Mouse (Mus musculus) hindbrain, embryonic 14.5 days (tissue): Measurements from ENCODE around the gene Afm. TPM values are rescaled to one million over a fixed set of nuclear protein-coding genes. Genes with fewer than 3 reads are reported as not detected.

Source experiments
- ATAC-seq: fragments of 200-750 bp; cut with Nextera tagmentation; 2 replicates; pipeline ENCODE4 v1.8.0; 2017; ENCODE audit warnings: moderate number of reproducible peaks, mild to moderate bottlenecking, moderate TSS enrichment, moderate library complexity; ENCODE audit not compliant: low FRiP score
- DNase-seq: peaks from one replicate; pipeline ENCODE4 v3.0.0-alpha.2; 2015; ENCODE audit warnings: low spot score
- H3K27ac ChIP-seq: fragments of 300-500 bp; sonication (generic); 2 replicates; pipeline ENCODE4 v1.5.1; 2014; ENCODE audit warnings: mild to moderate bottlenecking, moderate library complexity
- H3K27me3 ChIP-seq: fragments of 300-500 bp; sonication (generic); 2 replicates; pipeline ENCODE4 v1.6.1; 2014; ENCODE audit warnings: mild to moderate bottlenecking, low read length, mixed read lengths; ENCODE audit not compliant: control insufficient read depth, insufficient read depth
- H3K36me3 ChIP-seq: fragments of 300-500 bp; sonication (generic); replicated peaks from 2 replicates; pipeline ENCODE4 v1.6.1; 2014; ENCODE audit not compliant: control insufficient read depth, insufficient read depth
- H3K4me1 ChIP-seq: fragments of 300-500 bp; sonication (generic); replicated peaks from 2 replicates; pipeline ENCODE4 v1.6.1; 2014; ENCODE audit warnings: antibody characterized with exemption, low read length, mixed read lengths; ENCODE audit not compliant: control insufficient read depth, insufficient read depth
- H3K4me2 ChIP-seq: fragments of 300-500 bp; sonication (generic); replicated peaks from 2 replicates; pipeline ENCODE4 v1.6.1; 2014; ENCODE audit warnings: mild to moderate bottlenecking, moderate library complexity
- H3K4me3 ChIP-seq: fragments of 300-500 bp; sonication (generic); replicated peaks from 2 replicates; pipeline ENCODE4 v1.5.1; 2014; ENCODE audit warnings: mild to moderate bottlenecking, low read length
- H3K9ac ChIP-seq: fragments of 300-500 bp; sonication (generic); 2 replicates; pipeline ENCODE4 v1.6.1; 2014
- H3K9me3 ChIP-seq: fragments of 300-500 bp; sonication (generic); 2 replicates; pipeline ENCODE4 v1.6.1; 2016; ENCODE audit warnings: low read length; ENCODE audit not compliant: control insufficient read depth
- WGBS: fragments of 180-500 bp; shearing (Covaris S2); extraction: QIAGEN DNeasy Blood & Tissue Kit; methylation state at CpG from one replicate; pipeline ENCODE4 v1.1.7; 2014; 5-methylcytosine and 5-hydroxymethylcytosine counted together
- polyA plus RNA-seq: library from polyadenylated mRNA; unstranded; fragments of >200 nt; fragmentation: Nextera tagmentation; extraction: Ambion mirVana; gene quantifications from 2 replicates; pipeline ENCODE4 v1.2.1, GENCODE M21; 2014

Afm gene
- polyA plus RNA-seq, 1 experiment from 2014 or later: not detected

DNA sequence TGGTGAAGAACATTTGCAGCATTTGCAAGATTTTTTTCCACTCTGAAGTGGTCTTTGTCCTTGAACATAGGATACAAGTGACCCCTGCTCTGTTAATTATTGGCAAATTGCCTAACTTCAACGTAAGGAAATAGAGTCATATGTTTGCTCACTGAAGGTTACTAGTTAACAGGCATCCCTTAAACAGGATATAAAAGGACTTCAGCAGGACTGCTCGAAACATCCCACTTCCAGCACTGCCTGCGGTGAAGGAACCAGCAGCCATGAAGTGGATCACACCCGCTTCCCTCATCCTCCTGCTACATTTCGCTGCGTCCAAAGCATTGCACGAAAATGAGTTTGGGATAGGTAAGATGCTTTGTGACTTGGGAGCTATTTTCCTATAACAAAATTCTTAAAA, 28.2 kb upstream of the Afm start, which contains the start of gene Afp:
Gene Afp (plus strand): TSS at position 220 of the 400 bp plus-strand sequence.
- Histone ChIP-seq H3K9me3 (no peaks in the 10 kb centered on the region), H3K4me1 (no peaks in the 10 kb centered on the region), H3K36me3 (no peaks in the 10 kb centered on the region), H3K4me2 (no peak within 1 kb of the TSS), H3K27ac (no peak within 1 kb of the TSS), H3K9ac (no peak within 1 kb of the TSS), H3K27me3 (no peaks in the 10 kb centered on the region), H3K4me3 (no peak within 1 kb of the TSS)
- 82% methylated on average over 7 of the region's 7 CpGs for whole genome bisulfite sequencing
- ATAC-seq (no peak), DNase-seq (no peak)

DNA sequence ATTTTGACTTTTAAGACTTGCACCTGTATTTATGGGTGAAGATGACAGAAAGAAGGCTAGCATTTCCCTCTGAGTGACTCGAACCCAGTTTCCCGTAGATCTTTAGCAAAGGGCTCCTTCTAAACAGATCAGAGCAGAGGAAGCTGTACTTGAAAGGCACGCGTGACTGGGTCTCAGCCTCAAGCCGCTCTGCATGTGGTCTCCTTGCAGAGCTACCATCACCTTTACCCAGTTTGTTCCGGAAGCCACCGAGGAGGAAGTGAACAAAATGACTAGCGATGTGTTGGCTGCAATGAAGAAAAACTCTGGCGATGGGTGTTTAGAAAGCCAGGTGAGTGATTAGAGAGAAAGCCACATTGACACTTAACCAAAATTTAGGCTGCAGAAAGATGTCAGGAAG, 26.3 kb upstream of the Afm start:
- ATAC-seq: no peak
- no peaks in the 10 kb centered on the region for H3K9me3 ChIP-seq
- H3K27me3 ChIP-seq: no peaks in the 10 kb centered on the region
- H3K4me2 ChIP-seq: no peak overlapping the region
- H3K27ac ChIP-seq: no peak overlapping the region
- no peaks in the 10 kb centered on the region for H3K4me1 ChIP-seq
- H3K4me3 ChIP-seq: no peak overlapping the region
- no peak for DNase-seq
- H3K36me3 ChIP-seq: no peaks in the 10 kb centered on the region
- no peak overlapping the region for H3K9ac ChIP-seq
- 83% methylated on average over 9 of the region's 9 CpGs for WGBS

GRCm38 (mm10) chr5:90494308-90494707, 24.4 kb upstream of the Afm start:
- no peak overlapping the region for H3K9ac ChIP-seq
- H3K36me3 ChIP-seq: no peaks in the 10 kb centered on the region
- no peaks in the 10 kb centered on the region for H3K27me3 ChIP-seq
- ATAC-seq (no peak), DNase-seq (no peak)
- H3K27ac ChIP-seq: no peak overlapping the region
- no peaks in the 10 kb centered on the region for H3K9me3 ChIP-seq
- WGBS: 92% methylated on average over 4 of the region's 4 CpGs
- no peak overlapping the region for H3K4me2 ChIP-seq
- H3K4me3 ChIP-seq: no peak overlapping the region
- H3K4me1 ChIP-seq: no peaks in the 10 kb centered on the region

DNA sequence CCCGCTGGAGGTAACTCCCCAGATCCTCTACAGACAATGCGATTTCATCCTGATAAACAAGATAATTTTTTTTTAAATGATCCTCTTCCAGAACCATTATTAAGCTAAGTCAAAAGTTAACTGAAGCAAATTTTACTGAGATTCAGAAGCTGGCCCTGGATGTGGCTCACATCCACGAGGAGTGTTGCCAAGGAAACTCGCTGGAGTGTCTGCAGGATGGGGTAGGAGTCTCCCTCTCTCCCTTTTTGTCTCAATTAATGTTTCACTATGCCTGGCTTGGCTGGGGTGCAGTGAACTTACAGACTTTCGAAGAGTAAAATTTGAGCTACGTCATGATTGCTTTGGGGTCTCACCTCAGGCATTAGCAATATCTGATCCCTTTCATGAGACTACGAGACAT, 19.2 kb upstream of the Afm start:
- no peaks in the 10 kb centered on the region for H3K4me1 ChIP-seq
- no peaks in the 10 kb centered on the region for H3K36me3 ChIP-seq
- no peak overlapping the region for H3K9ac ChIP-seq
- no peak overlapping the region for H3K4me2 ChIP-seq
- H3K27ac ChIP-seq: no peak overlapping the region
- WGBS: 52% methylated on average over 7 of the region's 7 CpGs
- ATAC-seq: no peak
- no peak overlapping the region for H3K4me3 ChIP-seq
- no peaks in the 10 kb centered on the region for H3K27me3 ChIP-seq
- no peaks in the 10 kb centered on the region for H3K9me3 ChIP-seq
- DNase-seq: no peak

DNA sequence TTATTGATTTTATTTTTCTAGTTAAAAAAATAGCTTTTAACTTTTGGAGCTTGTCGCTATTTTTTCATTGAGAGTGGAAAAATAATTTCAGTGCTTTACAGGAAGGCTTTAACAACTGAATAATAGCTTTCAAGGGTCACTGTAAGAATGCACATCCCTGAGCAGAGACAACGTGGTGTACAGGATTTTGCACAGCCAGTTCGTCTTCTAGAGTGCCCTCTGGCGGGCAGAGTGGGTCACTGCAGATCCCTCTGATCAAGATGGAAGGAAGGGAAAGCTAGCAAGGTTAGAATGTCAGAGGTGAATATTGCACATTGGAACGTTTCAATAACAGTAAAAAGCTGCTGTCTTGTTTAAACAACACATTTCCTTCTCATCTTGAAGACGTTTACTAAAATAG, 18.0 kb upstream of the Afm start:
- ATAC-seq: peak; percentile 77; the same call in 1 of the 2 replicates
- Histone ChIP-seq H3K9me3 (no peaks in the 10 kb centered on the region), H3K9ac (no peak overlapping the region), H3K4me2 (no peak overlapping the region), H3K27me3 (no peaks in the 10 kb centered on the region), H3K4me1 (no peaks in the 10 kb centered on the region), H3K27ac (no peak overlapping the region), H3K36me3 (no peaks in the 10 kb centered on the region), H3K4me3 (no peak overlapping the region)
- peak; percentile 84 for DNase-seq
- WGBS: 4% methylated on average over 6 of the region's 6 CpGs

GRCm38 (mm10) chr5:90501752-90502151, 17.0 kb upstream of the Afm start:
- H3K27ac ChIP-seq: no peak overlapping the region
- DNase-seq (no peak), ATAC-seq (no peak)
- no peak overlapping the region for H3K4me2 ChIP-seq
- no peaks in the 10 kb centered on the region for H3K4me1 ChIP-seq
- H3K27me3 ChIP-seq: no peaks in the 10 kb centered on the region
- no peaks in the 10 kb centered on the region for H3K9me3 ChIP-seq
- 94% methylated on average over 5 of the region's 5 CpGs for WGBS
- H3K36me3 ChIP-seq: no peaks in the 10 kb centered on the region
- no peak overlapping the region for H3K4me3 ChIP-seq
- H3K9ac ChIP-seq: no peak overlapping the region

GRCm38 (mm10) chr5:90504742-90505141, 14.0 kb upstream of the Afm start:
- ATAC-seq: no peak
- Histone ChIP-seq H3K4me3 (no peak overlapping the region), H3K4me1 (0 out of 2 replicates have a peak, but pooled peaks cover 3% of the 10 kb centered on the region), H3K4me2 (no peak overlapping the region), H3K27ac (no peak overlapping the region), H3K9me3 (no peaks in the 10 kb centered on the region), H3K9ac (no peak overlapping the region), H3K36me3 (no peaks in the 10 kb centered on the region), H3K27me3 (no peaks in the 10 kb centered on the region)
- WGBS: 86% methylated on average over 11 of the region's 11 CpGs
- DNase-seq: no peak

- no peaks in the 10 kb centered on the region for H3K9me3 ChIP-seq
- H3K4me1 ChIP-seq: 0 out of 2 replicates have a peak, but pooled peaks cover 3% of the 10 kb centered on the region
- H3K4me2 ChIP-seq: no peak overlapping the region
- WGBS: 67% methylated on average over 2 of the region's 2 CpGs
- H3K36me3 ChIP-seq: no peaks in the 10 kb centered on the region
- H3K27me3 ChIP-seq: no peaks in the 10 kb centered on the region
- H3K9ac ChIP-seq: no peak overlapping the region
- H3K27ac ChIP-seq: no peak overlapping the region
- no peak overlapping the region for H3K4me3 ChIP-seq
- no peak for DNase-seq
- no peak for ATAC-seq
Observed at GRCm38 (mm10) chr5:90506507-90506906, 12.2 kb upstream of the Afm start.

DNA sequence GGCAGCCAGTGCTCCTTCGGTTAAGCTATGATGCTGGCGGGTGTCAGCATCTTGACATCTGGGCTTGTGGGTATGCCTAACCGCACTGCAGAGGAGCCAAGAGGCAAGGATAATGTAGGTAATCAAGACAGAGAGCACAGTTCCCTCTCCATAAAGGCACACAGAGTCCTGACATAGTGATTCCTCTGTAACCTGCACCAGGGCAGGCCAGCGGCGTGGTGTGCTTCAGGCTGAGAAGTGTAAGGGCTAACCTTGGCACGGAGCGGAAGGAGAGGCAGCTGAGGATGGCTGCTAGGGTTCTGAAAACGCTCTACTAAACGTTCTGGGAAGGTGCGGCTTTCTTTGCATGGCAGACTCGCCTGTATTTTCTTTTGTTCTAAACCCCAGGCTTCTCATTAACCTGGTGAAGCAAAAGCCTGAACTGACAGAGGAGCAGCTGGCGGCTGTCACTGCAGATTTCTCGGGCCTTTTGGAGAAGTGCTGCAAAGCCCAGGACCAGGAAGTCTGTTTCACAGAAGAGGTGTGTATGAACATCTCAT, 11.3 kb upstream of the Afm start:
- Histone ChIP-seq H3K9ac (0 out of 2 replicates have a peak overlapping the region, but pooled peaks have one; percentile 26), H3K4me1 (0 out of 2 replicates have a peak, but pooled peaks cover 3% of the 10 kb centered on the region), H3K27me3 (no peaks in the 10 kb centered on the region), H3K4me3 (no peak overlapping the region), H3K9me3 (no peaks in the 10 kb centered on the region), H3K27ac (peak overlapping the region; percentile 29), H3K36me3 (no peaks in the 10 kb centered on the region), H3K4me2 (no peak overlapping the region)
- ATAC-seq (peak; percentile 62; the same call in 1 of the 2 replicates), DNase-seq (peak; percentile 44)
- 45% methylated on average over 13 of the region's 13 CpGs for WGBS
